Mouse (Mus musculus) cerebellum, adult 2 months (tissue): Measurements from ENCODE around the gene Srxn1. TPM values are rescaled to one million over a fixed set of nuclear protein-coding genes. Genes with fewer than 3 reads are reported as not detected.

Experiments used
- DNase-seq, 2 experiments: peaks; one replicate each; pipeline ENCODE4 v3.0.0; 2021
- H3K27ac ChIP-seq: fragments of 200-500 bp; 2 replicates; pipeline ENCODE4 v1.5.1; 2012; ENCODE audit warnings: low read length, control low read depth, inconsistent platforms; ENCODE audit not compliant: insufficient read depth
- H3K27me3 ChIP-seq: fragments of 200-500 bp; 2 replicates; pipeline ENCODE4 v1.6.1; 2012; ENCODE audit warnings: inconsistent platforms, mild to moderate bottlenecking, low read length, moderate library complexity; ENCODE audit not compliant: control insufficient read depth, insufficient read depth
- H3K4me1 ChIP-seq: fragments of 200-500 bp; 2 replicates; pipeline ENCODE4 v1.6.1; 2011; ENCODE audit warnings: low read length; ENCODE audit not compliant: control insufficient read depth, insufficient read depth
- H3K4me3 ChIP-seq: fragments of 200-500 bp; replicated peaks from 2 replicates; pipeline ENCODE3; 2011; ENCODE audit warnings: mild to moderate bottlenecking, low read depth, low read length, control low read depth; ENCODE audit not compliant: insufficient read depth
- CTCF ChIP-seq: fragments of 200-500 bp; IDR thresholded peaks from 2 replicates; pipeline ENCODE4 v1.5.1; 2011; ENCODE audit warnings: low read depth, mild to moderate bottlenecking, control low read depth, low read length, moderate library complexity, borderline replicate concordance; ENCODE audit not compliant: insufficient read depth
- POLR2A ChIP-seq: fragments of 200-500 bp; IDR thresholded peaks from 2 replicates; pipeline ENCODE4 v1.6.1; 2011; ENCODE audit warnings: low read length, control low read depth, borderline replicate concordance; ENCODE audit not compliant: insufficient read depth
- WGBS: fragments of 180-500 bp; shearing (Covaris S2); methylation state at CpG from one replicate; pipeline ENCODE4 v1.1.7; 2018; 5-methylcytosine and 5-hydroxymethylcytosine counted together
- polyA plus RNA-seq: library from polyadenylated mRNA; depleted of rRNA; stranded (reverse); fragments of >200 nt; gene quantifications from 2 replicates; pipeline ENCODE4 v1.2.3, GENCODE M21; 2012

The Srxn1 gene
- polyA plus RNA-seq, 1 experiment, result 138 TPM

DNA sequence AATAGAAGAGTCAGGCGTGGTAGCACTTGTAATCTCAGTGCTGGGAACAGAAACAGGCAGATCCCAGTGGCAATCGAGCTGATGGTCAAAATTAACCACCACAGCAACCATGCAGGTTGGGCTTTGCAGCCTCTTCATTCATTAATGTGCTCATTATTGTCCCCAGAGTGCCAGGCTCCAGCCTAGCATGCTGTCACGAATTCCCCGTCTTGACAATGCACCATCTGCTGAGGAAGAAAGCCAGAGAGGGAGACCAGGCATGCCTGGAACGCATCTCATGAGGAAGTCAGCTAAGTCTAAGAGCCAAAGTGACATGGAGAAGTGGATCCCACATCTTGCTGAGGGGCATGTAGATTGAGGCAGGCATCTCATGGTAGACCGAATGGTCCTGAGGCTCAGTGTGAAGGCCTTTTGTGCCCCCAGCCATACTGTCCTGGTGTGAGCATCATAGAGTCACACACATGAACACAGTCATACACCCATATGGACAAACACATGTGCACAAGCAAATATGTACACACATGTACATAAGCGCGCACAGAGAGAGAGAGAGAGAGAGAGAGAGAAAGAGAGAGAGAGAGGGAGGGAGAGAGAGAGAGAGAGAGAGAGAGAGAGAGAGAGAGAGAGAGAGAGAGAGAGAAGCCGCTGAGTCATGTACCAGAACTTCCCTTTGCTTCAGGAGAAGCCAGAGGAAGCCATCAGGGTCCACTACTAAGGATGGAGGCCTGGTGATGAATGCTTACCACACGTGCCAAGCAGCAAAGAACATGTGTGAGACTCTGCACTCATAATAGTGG lies 34.1 kb downstream of the Srxn1 start:
- H3K4me1 ChIP-seq, result peaks cover 7% of the 10 kb centered on the region
- TF ChIP-seq CTCF (no peak), POLR2A (no peak)
- H3K27ac ChIP-seq, result no peak overlapping the region
- no peak overlapping the region for H3K4me3 ChIP-seq
- peak; percentile 22 to 45 for DNase-seq
- H3K27me3 ChIP-seq, result peaks cover 3% of the 10 kb centered on the region
- 43% methylated on average over 10 of the region's 10 CpGs for WGBS

DNA sequence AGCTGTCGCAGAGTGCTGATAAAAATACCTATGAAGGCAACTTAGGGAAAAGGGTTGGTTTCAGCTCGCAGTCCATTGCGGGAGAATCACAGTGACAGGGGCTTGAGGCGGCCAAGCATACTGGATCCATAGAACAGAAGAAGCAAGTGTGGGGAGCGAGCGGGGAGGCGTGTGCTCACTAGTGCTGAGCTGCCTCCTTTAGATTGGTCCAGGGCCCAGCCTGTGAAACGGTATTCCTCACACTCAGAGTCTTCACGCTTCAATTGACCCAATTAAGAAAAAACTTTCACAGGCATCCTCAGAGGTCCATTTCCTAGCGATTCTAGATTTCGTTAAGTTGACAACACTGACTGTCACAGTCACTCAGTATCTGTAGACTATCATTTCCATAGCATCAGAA lies 35.6 kb downstream of the Srxn1 start:
- Histone ChIP-seq H3K27me3 (peaks cover 4% of the 10 kb centered on the region), H3K4me1 (peaks cover 7% of the 10 kb centered on the region), H3K4me3 (no peak overlapping the region), H3K27ac (no peak overlapping the region)
- no peak for TF ChIP-seq POLR2A
- 75% methylated on average over 11 of the region's 11 CpGs for whole genome bisulfite sequencing
- DNase-seq, result no peak

DNA sequence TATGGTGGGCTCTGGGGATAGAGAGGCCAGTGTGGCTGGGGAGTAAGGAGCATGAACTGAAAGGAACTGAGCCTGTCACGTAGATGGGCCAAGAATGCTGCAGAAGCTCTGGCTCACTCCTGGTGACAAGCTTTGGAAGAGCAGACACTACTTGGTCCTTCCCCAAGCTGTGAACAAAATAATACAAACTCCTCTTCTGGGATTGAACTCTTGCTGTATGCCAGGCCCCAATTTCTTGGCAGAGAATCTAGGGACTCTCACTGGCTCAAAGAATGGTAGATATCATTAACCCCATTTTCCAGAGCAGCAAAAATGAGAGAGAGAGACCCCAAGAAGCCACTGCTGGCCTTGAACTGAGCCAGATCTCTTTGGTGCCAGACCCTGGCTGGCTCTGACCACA lies 36.2 kb downstream of the Srxn1 start:
- H3K27me3 ChIP-seq, result peaks cover 4% of the 10 kb centered on the region
- H3K4me3 ChIP-seq, result no peak overlapping the region
- TF ChIP-seq CTCF, result no peak
- no peak for TF ChIP-seq POLR2A
- H3K27ac ChIP-seq, result no peak overlapping the region
- H3K4me1 ChIP-seq, result peaks cover 7% of the 10 kb centered on the region
- WGBS, result 87% methylated on average over 1 of the region's 1 CpGs
- no peak for DNase-seq

DNA sequence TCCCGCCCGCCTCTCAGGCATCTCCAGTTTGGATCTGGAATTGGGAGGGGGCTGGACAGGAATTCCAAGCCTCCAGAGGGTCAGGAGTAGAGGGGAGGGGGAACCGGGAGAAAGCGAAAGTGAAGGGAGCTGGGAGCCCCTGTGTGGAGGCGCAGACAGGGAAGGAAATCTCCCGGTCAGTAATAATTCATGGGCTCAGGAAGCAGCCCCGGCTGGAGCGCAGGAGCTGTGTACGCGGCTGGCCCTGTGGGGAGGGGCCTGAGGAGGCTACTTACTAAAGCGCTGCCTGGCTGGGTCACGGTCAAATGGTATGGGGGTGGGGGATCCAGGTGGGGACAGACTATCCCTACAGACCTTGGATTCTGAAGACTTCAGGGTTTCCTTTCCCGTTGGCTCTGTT lies 36.7 kb downstream of the Srxn1 start:
- Histone ChIP-seq H3K27me3 (peaks cover 4% of the 10 kb centered on the region), H3K27ac (no peak overlapping the region), H3K4me1 (peaks cover 7% of the 10 kb centered on the region), H3K4me3 (no peak overlapping the region)
- TF ChIP-seq POLR2A (no peak), CTCF (no peak)
- WGBS, result 29% methylated on average over 13 of the region's 13 CpGs
- no peak for DNase-seq

DNA sequence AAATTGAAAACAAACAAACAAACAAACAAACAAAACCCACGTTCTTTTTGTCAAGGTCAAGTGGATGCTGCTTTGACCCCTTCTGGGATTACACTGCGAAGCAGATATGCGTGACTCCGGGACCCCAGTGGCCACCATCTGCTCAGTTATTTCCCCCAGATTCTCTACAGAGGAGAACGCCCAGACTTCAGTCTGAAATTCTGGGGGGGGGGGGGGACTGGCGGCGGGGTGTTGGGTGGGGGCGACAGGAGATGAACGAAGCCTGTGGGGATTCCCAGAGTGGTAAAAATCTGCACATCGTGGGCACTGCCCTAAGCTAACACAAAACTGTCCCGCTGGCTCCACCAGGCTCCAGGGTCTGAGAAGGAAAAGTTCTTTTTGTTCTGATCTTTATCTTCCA lies 37.3 kb downstream of the Srxn1 start:
- Histone ChIP-seq H3K4me1 (peaks cover 7% of the 10 kb centered on the region), H3K4me3 (no peak overlapping the region), H3K27ac (no peak overlapping the region), H3K27me3 (peaks cover 4% of the 10 kb centered on the region)
- no peak for DNase-seq
- WGBS, result 27% methylated on average over 11 of the region's 11 CpGs
- TF ChIP-seq CTCF (no peak), POLR2A (no peak)

DNA sequence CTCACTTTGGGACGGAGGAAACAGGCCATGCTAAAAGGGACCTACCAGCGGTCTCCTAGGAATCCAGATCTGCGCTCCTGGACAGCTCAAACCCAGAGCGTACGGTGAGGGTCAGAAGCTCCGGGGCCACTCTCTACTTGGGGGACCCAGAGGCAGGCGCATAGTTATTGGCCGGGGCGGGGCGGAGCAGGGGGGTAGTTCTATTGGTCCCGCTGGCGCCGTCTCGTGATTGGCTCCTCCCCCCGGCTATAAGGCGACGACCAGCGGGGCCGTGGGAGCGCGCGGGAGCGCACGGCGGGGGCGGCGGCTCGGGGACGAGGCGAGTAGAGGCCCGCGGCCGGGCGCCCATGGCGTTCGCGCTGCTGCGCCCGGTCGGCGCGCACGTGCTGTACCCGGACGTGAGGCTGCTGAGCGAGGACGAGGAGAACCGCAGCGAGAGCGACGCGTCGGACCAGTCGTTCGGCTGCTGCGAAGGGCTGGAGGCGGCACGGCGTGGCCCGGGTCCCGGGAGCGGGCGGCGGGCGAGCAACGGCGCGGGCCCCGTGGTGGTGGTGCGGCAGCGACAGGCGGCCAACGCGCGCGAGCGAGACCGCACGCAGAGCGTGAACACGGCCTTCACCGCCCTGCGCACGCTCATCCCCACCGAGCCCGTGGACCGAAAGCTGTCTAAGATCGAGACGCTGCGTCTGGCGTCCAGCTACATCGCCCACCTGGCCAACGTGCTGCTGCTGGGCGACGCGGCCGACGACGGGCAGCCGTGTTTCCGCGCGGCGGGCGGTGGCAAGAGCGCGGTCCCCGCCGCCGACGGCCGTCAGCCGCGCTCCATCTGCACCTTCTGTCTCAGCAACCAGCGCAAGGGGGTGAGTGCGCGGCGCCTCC lies 38.2 kb downstream of the Srxn1 start, which contains the start of gene Tcf15:
Gene Tcf15, plus strand, starts transcription at position 283 of the 879 bp plus-strand sequence.
- TF ChIP-seq CTCF, result no peak
- no peak for TF ChIP-seq POLR2A
- peaks cover 7% of the 10 kb centered on the region for H3K4me1 ChIP-seq
- peaks cover 4% of the 10 kb centered on the region for H3K27me3 ChIP-seq
- H3K4me3 ChIP-seq, result peak within 1 kb of the TSS; percentile 37
- no peak for DNase-seq
- WGBS, result 1% methylated on average over 116 of the region's 118 CpGs
- H3K27ac ChIP-seq, result no peak within 1 kb of the TSS

DNA sequence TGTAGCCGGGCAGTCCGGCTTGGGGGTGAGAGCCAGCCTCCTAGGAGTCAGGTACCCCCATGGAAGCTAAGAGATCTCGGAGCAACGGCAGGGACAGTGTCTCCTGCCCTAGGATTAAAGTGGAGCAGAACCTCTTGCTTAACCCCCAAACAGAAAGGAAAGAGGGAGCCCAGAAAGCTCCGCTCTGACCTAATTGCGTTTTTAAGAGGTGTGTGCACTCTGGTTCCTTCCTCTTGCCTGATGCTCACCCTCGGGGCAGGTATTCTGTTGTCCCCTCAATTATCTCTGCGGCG lies 38.8 kb downstream of the Srxn1 start:
- no peak for DNase-seq
- peaks cover 4% of the 10 kb centered on the region for H3K4me1 ChIP-seq
- TF ChIP-seq POLR2A, result no peak
- no peak overlapping the region for H3K4me3 ChIP-seq
- H3K27me3 ChIP-seq, result peaks cover 4% of the 10 kb centered on the region
- WGBS, result 42% methylated on average over 9 of the region's 9 CpGs
- no peak overlapping the region for H3K27ac ChIP-seq

DNA sequence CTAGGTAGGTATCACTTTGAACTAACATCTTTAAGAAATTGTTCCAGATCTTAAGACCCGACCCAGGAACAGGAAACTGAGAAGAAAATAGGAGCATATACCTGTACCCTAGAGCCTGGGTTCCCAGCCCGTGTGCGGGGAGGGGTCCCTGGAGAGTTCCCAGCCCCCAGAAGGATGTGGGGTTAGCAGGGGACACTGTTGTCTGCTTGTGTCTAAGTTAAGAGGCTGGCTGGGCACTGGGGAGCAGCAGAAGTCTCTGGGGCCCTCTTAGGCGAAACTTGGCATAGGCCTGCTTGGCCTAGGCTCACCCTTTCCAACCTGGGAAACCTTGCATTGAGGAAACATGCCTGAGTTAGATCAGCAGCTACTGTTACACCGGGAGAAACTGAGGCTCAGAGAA lies 39.2 kb downstream of the Srxn1 start:
- no peak overlapping the region for H3K4me3 ChIP-seq
- TF ChIP-seq POLR2A, result no peak
- TF ChIP-seq CTCF, result no peak
- peaks cover under 1% of the 10 kb centered on the region; the same call in 1 of the 2 replicates for H3K4me1 ChIP-seq
- DNase-seq, result no peak
- H3K27ac ChIP-seq, result no peak overlapping the region
- H3K27me3 ChIP-seq, result peaks cover 4% of the 10 kb centered on the region
- WGBS, result 87% methylated on average over 5 of the region's 5 CpGs
